Mouse (Mus musculus) testis, adult 2 months (tissue): ENCODE measurements at regions not wholly inside any gene's neighbourhood (a gene's known extent, or its start where the extent isn't known, plus 50 kb on each side); places are given as distances from the start of the nearest gene placed in this dataset.
"Not testable (repeated sequence)": the region's sequence is repeated elsewhere in the genome, so short reads cannot be mapped to it uniquely, and the experiment has no call there.

Experiments used
- H3K27ac ChIP-seq: fragments of 200-500 bp; 2 replicates; pipeline ENCODE4 v1.5.1; 2012; ENCODE audit warnings: low read depth, low read length; ENCODE audit not compliant: control insufficient read depth, insufficient read depth
- H3K27me3 ChIP-seq: fragments of 200-500 bp; 2 replicates; pipeline ENCODE4 v1.6.1; 2012; ENCODE audit warnings: mild to moderate bottlenecking, low read length, moderate library complexity; ENCODE audit not compliant: control insufficient read depth, insufficient read depth
- H3K36me3 ChIP-seq: fragments of 200-500 bp; 2 replicates; pipeline ENCODE4 v1.6.1; 2012; ENCODE audit warnings: mild to moderate bottlenecking, low read length; ENCODE audit not compliant: control insufficient read depth, insufficient read depth
- H3K4me1 ChIP-seq: fragments of 200-500 bp; 2 replicates; pipeline ENCODE4 v1.6.1; 2012; ENCODE audit warnings: low read length; ENCODE audit not compliant: control insufficient read depth, insufficient read depth
- H3K4me3 ChIP-seq: fragments of 200-500 bp; 2 replicates; pipeline ENCODE4 v1.5.1; 2012; ENCODE audit warnings: low read depth, mild to moderate bottlenecking, low read length, moderate library complexity, mixed read lengths; ENCODE audit not compliant: control insufficient read depth
- CTCF ChIP-seq: fragments of 200-500 bp; IDR thresholded peaks from 2 replicates; pipeline ENCODE4 v1.5.1; 2012; ENCODE audit warnings: low read depth, mild to moderate bottlenecking, inconsistent platforms, low read length, moderate library complexity; ENCODE audit not compliant: control insufficient read depth, insufficient read depth, insufficient replicate concordance
- POLR2A ChIP-seq: fragments of 200-500 bp; IDR thresholded peaks from 2 replicates; pipeline ENCODE4 v1.6.1; 2012; ENCODE audit warnings: low read depth, mild to moderate bottlenecking, inconsistent platforms, low read length, moderate library complexity; ENCODE audit not compliant: control insufficient read depth

DNA sequence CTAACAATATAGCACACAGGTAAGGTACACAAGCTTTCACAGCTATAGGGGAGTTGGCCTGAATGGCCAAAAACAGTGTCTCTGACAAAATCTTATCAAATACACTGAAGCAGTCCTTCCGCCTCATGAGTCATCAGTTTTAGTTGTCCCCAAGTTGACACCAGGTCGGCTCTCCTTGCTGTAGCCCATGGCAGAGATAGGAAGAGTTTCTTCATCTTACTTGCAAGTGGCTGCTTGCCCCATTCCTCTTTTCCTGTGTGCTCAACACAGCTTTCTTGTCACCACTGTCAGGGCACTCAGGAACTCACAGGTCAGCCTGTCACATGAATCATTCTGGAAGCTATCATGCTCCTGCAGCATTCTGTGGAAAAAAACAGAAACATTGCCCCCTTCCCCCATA lies 77.1 kb downstream of the Olfr721-ps1 start:
- H3K36me3 ChIP-seq, H3K27ac ChIP-seq, H3K4me3 ChIP-seq, H3K27me3 ChIP-seq, H3K4me1 ChIP-seq: not testable (repeated sequence)

DNA sequence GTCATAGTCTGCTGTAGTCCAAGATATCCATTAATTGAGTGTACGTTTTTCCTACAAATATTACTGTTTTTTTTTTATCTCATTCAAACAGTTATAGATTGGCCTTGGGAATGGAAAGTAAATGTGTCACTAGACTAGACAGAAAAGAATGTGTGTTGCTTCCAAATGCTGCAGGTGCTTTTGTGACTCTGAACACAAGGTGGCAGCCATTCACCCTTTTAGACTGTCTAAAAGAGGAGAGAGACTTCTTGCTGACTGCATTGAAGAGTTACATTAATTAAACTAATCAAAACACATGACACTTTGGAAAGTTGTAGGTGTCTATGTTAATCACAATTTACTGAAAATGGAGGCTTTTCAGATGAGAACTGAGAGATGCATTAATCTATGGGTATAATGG lies 80.7 kb downstream of the Olfr721-ps1 start:
- H3K4me1 ChIP-seq, result no peaks in the 10 kb centered on the region
- TF ChIP-seq POLR2A (no peak), CTCF (no peak)

GRCm38 (mm10) chr14:14486356-14486755 lies 85.3 kb downstream of the Olfr721-ps1 start:
- Histone ChIP-seq H3K27me3 (no peaks in the 10 kb centered on the region), H3K27ac (no peak overlapping the region), H3K4me1 (no peaks in the 10 kb centered on the region), H3K4me3 (no peak overlapping the region), H3K36me3 (no peaks in the 10 kb centered on the region)
- TF ChIP-seq POLR2A, result no peak
- TF ChIP-seq CTCF, result no peak

More for the DNA sequence above, 80.7 kb downstream of the Olfr721-ps1 start:
- Histone ChIP-seq H3K36me3 (no peaks in the 10 kb centered on the region), H3K27me3 (no peaks in the 10 kb centered on the region), H3K27ac (no peak overlapping the region), H3K4me3 (no peak overlapping the region)

- Histone ChIP-seq H3K27me3 (no peaks in the 10 kb centered on the region), H3K4me3 (no peak overlapping the region), H3K36me3 (no peaks in the 10 kb centered on the region), H3K27ac (no peak overlapping the region), H3K4me1 (no peaks in the 10 kb centered on the region)
- TF ChIP-seq POLR2A, result no peak
- no peak for TF ChIP-seq CTCF
Observed at GRCm38 (mm10) chr14:14490501-14490900, 89.4 kb downstream of the Olfr721-ps1 start.

GRCm38 (mm10) chr14:14492041-14492440 lies 90.9 kb downstream of the Olfr721-ps1 start:
- no peaks in the 10 kb centered on the region for H3K27me3 ChIP-seq
- TF ChIP-seq CTCF (no peak), POLR2A (no peak)
- H3K36me3 ChIP-seq, result no peaks in the 10 kb centered on the region
- no peak overlapping the region for H3K27ac ChIP-seq
- no peaks in the 10 kb centered on the region for H3K4me1 ChIP-seq
- no peak overlapping the region for H3K4me3 ChIP-seq

DNA sequence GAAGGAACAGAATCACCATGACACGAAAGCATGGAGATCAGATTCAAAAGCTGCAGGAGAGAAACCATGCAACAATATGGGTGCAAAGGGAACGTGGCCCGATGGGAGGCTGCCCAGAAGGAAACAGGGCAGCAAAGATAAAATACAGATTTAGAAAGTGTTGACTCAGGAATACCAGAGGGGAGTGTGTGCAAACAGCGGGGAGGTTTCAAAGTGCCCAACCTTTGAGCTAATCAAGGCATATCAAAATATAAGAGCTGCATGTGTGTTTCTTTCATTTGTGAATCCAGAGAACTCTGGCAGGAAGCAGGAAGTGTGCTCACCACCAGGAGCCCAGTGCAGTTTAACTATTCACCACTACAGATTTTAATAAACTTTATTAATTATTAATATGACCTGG lies 110.8 kb downstream of the Olfr721-ps1 start:
- no peaks in the 10 kb centered on the region for H3K4me1 ChIP-seq
- no peaks in the 10 kb centered on the region for H3K36me3 ChIP-seq
- H3K4me3 ChIP-seq, result no peak overlapping the region
- H3K27ac ChIP-seq, result no peak overlapping the region
- H3K27me3 ChIP-seq, result no peaks in the 10 kb centered on the region
- TF ChIP-seq CTCF (no peak), POLR2A (no peak)

DNA sequence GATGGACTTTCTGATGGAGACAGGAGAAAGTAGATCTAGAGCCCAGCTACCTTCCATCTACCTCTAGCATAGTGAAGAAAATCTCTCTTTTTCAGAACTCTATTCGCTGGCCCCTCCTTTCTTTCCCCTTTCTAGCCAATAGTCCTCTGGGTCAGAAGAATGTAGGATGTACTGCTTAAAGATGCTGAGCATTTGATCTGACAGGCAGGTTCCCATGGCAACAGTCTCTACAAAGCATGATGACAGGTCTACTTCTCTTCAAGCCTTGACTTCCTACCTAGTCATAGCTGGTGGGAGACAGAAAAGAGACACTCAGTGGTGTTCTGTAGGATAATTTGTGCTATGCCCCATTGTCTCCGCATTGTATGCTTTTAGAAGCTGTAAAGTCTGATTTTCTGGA lies 112.0 kb downstream of the Olfr721-ps1 start:
- TF ChIP-seq CTCF (no peak), POLR2A (no peak)
- H3K36me3 ChIP-seq, result no peaks in the 10 kb centered on the region
- no peak overlapping the region for H3K4me3 ChIP-seq
- no peak overlapping the region for H3K27ac ChIP-seq
- no peaks in the 10 kb centered on the region for H3K27me3 ChIP-seq
- no peaks in the 10 kb centered on the region for H3K4me1 ChIP-seq

GRCm38 (mm10) chr14:14513498-14513897 lies 112.4 kb downstream of the Olfr721-ps1 start:
- H3K27me3 ChIP-seq, result no peaks in the 10 kb centered on the region
- TF ChIP-seq CTCF, result no peak
- no peak for TF ChIP-seq POLR2A
- no peak overlapping the region for H3K4me3 ChIP-seq
- no peaks in the 10 kb centered on the region for H3K4me1 ChIP-seq
- no peak overlapping the region for H3K27ac ChIP-seq
- no peaks in the 10 kb centered on the region for H3K36me3 ChIP-seq

GRCm38 (mm10) chr14:14514440-14515172 lies 113.5 kb downstream of the Olfr721-ps1 start:
- no peak for TF ChIP-seq POLR2A
- TF ChIP-seq CTCF, result no peak

More at GRCm38 (mm10) chr14:14514440-14515172, 113.5 kb downstream of the Olfr721-ps1 start:
- Histone ChIP-seq H3K36me3 (no peaks in the 10 kb centered on the region), H3K4me1 (no peaks in the 10 kb centered on the region), H3K27ac (no peak overlapping the region), H3K27me3 (no peaks in the 10 kb centered on the region), H3K4me3 (no peak overlapping the region)
